Comparison of ENCODE assay signal across 7 mouse cellular contexts in genomic region chr3:157876439-157877156, GRCm38 (mm10). TPM values are rescaled to one million over a fixed set of nuclear protein-coding genes. Genes with fewer than 3 reads are reported as not detected.
DNase-seq lines count a peak whose midpoint lies in the region; ATAC-seq and TF ChIP-seq lines count a peak whose summit lies in the region.

No protein-coding gene starts in this region.

- no peak overlapping the region for H3K4me2 ChIP-seq in kidney, embryonic 16.5 days (replicated peaks; ENCODE audit: low read depth, low read length)

- no peak for TF ChIP-seq POLR2A in lung, adult 2 months (IDR thresholded peaks at IDR 0.05; ENCODE audit: borderline replicate concordance, extremely low read depth, low read depth, low read length)

- H3K4me1 ChIP-seq in G1E (ENCODE audit: insufficient read depth, low read depth, low read length): no peaks in the 10 kb centered on the region
- H3K4me1 ChIP-seq in kidney, embryonic 16.5 days (ENCODE audit: insufficient read depth, low read length): no peaks in the 10 kb centered on the region
- H3K4me1 ChIP-seq in lung, adult 2 months (ENCODE audit: control insufficient read depth, insufficient read depth, low read length): no peaks in the 10 kb centered on the region

- no peak for TF ChIP-seq CTCF in G1E (IDR thresholded peaks at IDR 0.05; ENCODE audit: low read depth, low read length)
- TF ChIP-seq CTCF in lung, adult 2 months (IDR thresholded peaks at IDR 0.05; ENCODE audit: insufficient read depth, low read length): peak; percentile 26; the same call in 1 of the 2 replicates

- H3K36me3 ChIP-seq in G1E (replicated peaks): no peaks in the 10 kb centered on the region
- no peaks in the 10 kb centered on the region for H3K36me3 ChIP-seq in kidney, embryonic 16.5 days (ENCODE audit: insufficient read depth, low read length)

- DNase-seq in CD4-positive, CD25-positive, alpha-beta regulatory T cell, adult 2 months (ENCODE audit: low read depth, low spot score): peak; percentile 72
- peak; percentile 2 for DNase-seq in G1E (ENCODE audit: low spot score)
- peak; percentile 39 for DNase-seq in cerebellum, adult 8-10 months
- DNase-seq in frontal cortex, postnatal 36 days (ENCODE audit: low spot score in 2 of 2): peak; percentile 45 to 74
- DNase-seq in lung, adult 2 months: peak; percentile 17
- DNase-seq in retina, postnatal 7 days (ENCODE audit: low read depth, low spot score): peak; percentile 44

- WGBS in kidney, embryonic 16.5 days: 48% methylated on average over 11 of the region's 11 CpGs
- WGBS in lung, adult 2 months: 26% methylated on average over 11 of the region's 11 CpGs

- H3K4me3 ChIP-seq in G1E (ENCODE audit: low read depth, low read length): no peak overlapping the region
- H3K4me3 ChIP-seq in kidney, embryonic 16.5 days (ENCODE audit: low read length): no peak overlapping the region
- H3K4me3 ChIP-seq in lung, adult 2 months (replicated peaks; ENCODE audit: extremely low read depth, low read depth, low read length): no peak overlapping the region

- ATAC-seq in G1E (ENCODE audit: extremely low read depth, insufficient number of reproducible peaks, low FRiP score, poor library complexity, severe bottlenecking): peak; percentile 65
- ATAC-seq in kidney, embryonic 16.5 days (ENCODE audit: low FRiP score, low TSS enrichment): peak; percentile 78; the same call in 1 of the 2 replicates

- H3K27me3 ChIP-seq in G1E (ENCODE audit: insufficient read depth, low read length): no peaks in the 10 kb centered on the region
- H3K27me3 ChIP-seq in kidney, embryonic 16.5 days (ENCODE audit: insufficient read depth, low read length): no peaks in the 10 kb centered on the region

- H3K27ac ChIP-seq in kidney, embryonic 16.5 days (ENCODE audit: low read length): no peak overlapping the region

- no peak overlapping the region for H3K9ac ChIP-seq in kidney, embryonic 16.5 days (replicated peaks; ENCODE audit: low read length)

- no peaks in the 10 kb centered on the region for H3K9me3 ChIP-seq in G1E (replicated peaks)
- H3K9me3 ChIP-seq in kidney, embryonic 16.5 days (ENCODE audit: low read length): no peaks in the 10 kb centered on the region

RNA-seq across cellular contexts. Expression of gene Cth, which starts 48.3 kb away (rescaled TPM):
- total RNA-seq in G1E (2014; fragmentation: Nextera tagmentation) (not detected in 2 replicates), G1E (2017) (0.23 TPM in 1 of 2 replicates, not detected in the other)
- not detected in 2 replicates for polyA plus RNA-seq in G1E (2012)
- 55.5 and 58.2 TPM in 2 replicates for polyA plus RNA-seq in kidney, embryonic 16.5 days (2015; fragmentation: Nextera tagmentation; extraction: Ambion mirVana)
- 3.4 and 4.4 TPM in 2 replicates for polyA plus RNA-seq in lung, adult 2 months (2012; rRNA removed)

Comparison
In these comparisons a context has a peak if more than half of its experiments do, and no peak if none do; other contexts are left out.
1. DNase-seq: peak in every context shown above with its lines; median percentile 72 in CD4-positive, CD25-positive, alpha-beta regulatory T cell, adult 2 months; 60 in frontal cortex, postnatal 36 days; 44 in retina, postnatal 7 days; 39 in cerebellum, adult 8-10 months; 17 in lung, adult 2 months; 2 in G1E.
2. RNA of gene Cth, which starts 48.3 kb away (polyA plus RNA-seq): 55.5 to 58.2 TPM in kidney, embryonic 16.5 days; 3.4 to 4.4 TPM in lung, adult 2 months and not detected in G1E; every median in the first group is over 10 times any median in the second.